Mouse (Mus musculus) embryonic facial prominence, embryonic 11.5 days (tissue): ENCODE results near the gene Olfr748. TPM values are rescaled to one million over a fixed set of nuclear protein-coding genes. Genes with fewer than 3 reads are reported as not detected.
"Not testable (repeated sequence)": the region's sequence is repeated elsewhere in the genome, so short reads cannot be mapped to it uniquely, and the experiment has no call there.

Experiments used
- ATAC-seq: fragments of 200-750 bp; cut with Nextera tagmentation; replicated peaks from 2 replicates; pipeline ENCODE4 v1.8.0; 2017; ENCODE audit warnings: low read depth; ENCODE audit not compliant: insufficient number of reproducible peaks, low FRiP score, low TSS enrichment
- DNase-seq: peaks from one replicate; pipeline ENCODE4 v3.0.0-alpha.2; 2015; ENCODE audit warnings: low spot score
- H3K27ac ChIP-seq: fragments of 300-500 bp; sonication (generic); replicated peaks from 2 replicates; pipeline ENCODE4 v1.5.1; 2014; ENCODE audit warnings: mild to moderate bottlenecking, low read depth, low read length, control low read depth
- H3K27me3 ChIP-seq: fragments of 300-500 bp; sonication (generic); 2 replicates; pipeline ENCODE4 v1.6.1; 2014; ENCODE audit warnings: mild to moderate bottlenecking, low read length, moderate library complexity, mixed read lengths; ENCODE audit not compliant: control insufficient read depth, insufficient read depth
- H3K36me3 ChIP-seq: fragments of 300-500 bp; sonication (generic); replicated peaks from 2 replicates; pipeline ENCODE4 v1.6.1; 2014; ENCODE audit warnings: low read depth, mild to moderate bottlenecking, low read length, moderate library complexity, mixed read lengths; ENCODE audit not compliant: control insufficient read depth, insufficient read depth
- H3K4me1 ChIP-seq: fragments of 300-500 bp; sonication (generic); 2 replicates; pipeline ENCODE4 v1.6.1; 2014; ENCODE audit warnings: low read length, mixed read lengths; ENCODE audit not compliant: control insufficient read depth, insufficient read depth
- H3K4me2 ChIP-seq: fragments of 300-500 bp; sonication (generic); 2 replicates; pipeline ENCODE4 v1.6.1; 2014; ENCODE audit warnings: low read depth, mild to moderate bottlenecking, control low read depth, low read length, moderate library complexity
- H3K4me3 ChIP-seq: fragments of 300-500 bp; sonication (generic); 2 replicates; pipeline ENCODE4 v1.5.1; 2014; ENCODE audit warnings: low read depth, low read length, control low read depth
- H3K9ac ChIP-seq: fragments of 300-500 bp; sonication (generic); replicated peaks from 2 replicates; pipeline ENCODE4 v1.6.1; 2014; ENCODE audit warnings: mild to moderate bottlenecking, control low read depth, low read length
- H3K9me3 ChIP-seq: fragments of 300-500 bp; sonication (generic); replicated peaks from 2 replicates; pipeline ENCODE4 v1.6.1; 2016; ENCODE audit warnings: mild to moderate bottlenecking, low read length, inconsistent platforms, mixed read lengths; ENCODE audit not compliant: control insufficient read depth
- WGBS: fragments of 180-500 bp; shearing (Covaris S2); extraction: QIAGEN DNeasy Blood & Tissue Kit; methylation state at CpG from one replicate; pipeline ENCODE4 v1.1.7; 2014; 5-methylcytosine and 5-hydroxymethylcytosine counted together
- polyA plus RNA-seq: library from polyadenylated mRNA; unstranded; fragments of >200 nt; fragmentation: Nextera tagmentation; extraction: Ambion mirVana; gene quantifications from 2 replicates; pipeline ENCODE4 v1.2.1, GENCODE M21; 2014

Olfr748 gene
- polyA plus RNA-seq = not detected in 2 replicates

GRCm38 (mm10) chr14:50707073-50707472 is at the start of gene Olfr748:
Gene Olfr748 (plus strand): TSS chr14:50707373.
- DNase-seq (no peak), ATAC-seq (no peak)
- Histone ChIP-seq H3K4me2 (no peak within 1 kb of the TSS), H3K27me3 (no peaks in the 10 kb centered on the region), H3K4me1 (no peaks in the 10 kb centered on the region), H3K4me3 (no peak within 1 kb of the TSS), H3K27ac (no peak within 1 kb of the TSS), H3K36me3 (no peaks in the 10 kb centered on the region), H3K9me3 (no peaks in the 10 kb centered on the region), H3K9ac (no peak within 1 kb of the TSS)
- 85% methylated on average over 1 of the region's 1 CpGs for WGBS

- no peaks in the 10 kb centered on the region for H3K27me3 ChIP-seq
- no peak within 1 kb of the TSS for H3K4me2 ChIP-seq
- DNase-seq (no peak), ATAC-seq (no peak)
- H3K9me3 ChIP-seq = no peaks in the 10 kb centered on the region
- H3K27ac ChIP-seq = no peak within 1 kb of the TSS
- H3K9ac ChIP-seq = no peak within 1 kb of the TSS
- no peak within 1 kb of the TSS for H3K4me3 ChIP-seq
- 93% methylated on average over 3 of the region's 3 CpGs for WGBS
- H3K4me1 ChIP-seq = no peaks in the 10 kb centered on the region
- no peaks in the 10 kb centered on the region for H3K36me3 ChIP-seq
Measured at GRCm38 (mm10) chr14:50693106-50693505, 14.1 kb upstream of the Olfr748 start, which contains the start of gene Olfr747. Gene Olfr747 (minus strand): TSS chr14:50693206.

- not testable (repeated sequence) for ATAC-seq, DNase-seq, H3K9ac ChIP-seq, H3K27ac ChIP-seq, H3K4me2 ChIP-seq, H3K27me3 ChIP-seq, H3K4me3 ChIP-seq, H3K9me3 ChIP-seq, H3K36me3 ChIP-seq, H3K4me1 ChIP-seq
- 87% methylated on average over 15 of the region's 15 CpGs for WGBS
Measured at GRCm38 (mm10) chr14:50719875-50720274, 12.7 kb downstream of the Olfr748 start.

GRCm38 (mm10) chr14:50722371-50722770 is 15.2 kb downstream of the Olfr748 start:
- not testable (repeated sequence) for H3K36me3 ChIP-seq, H3K27ac ChIP-seq, H3K4me1 ChIP-seq, H3K9me3 ChIP-seq, ATAC-seq, DNase-seq, H3K4me2 ChIP-seq, H3K4me3 ChIP-seq, H3K9ac ChIP-seq, H3K27me3 ChIP-seq
- WGBS = 77% methylated on average over 3 of the region's 4 CpGs

- Histone ChIP-seq H3K4me2 (no peak overlapping the region), H3K27ac (no peak overlapping the region), H3K4me1 (no peaks in the 10 kb centered on the region), H3K27me3 (no peaks in the 10 kb centered on the region), H3K9ac (no peak overlapping the region), H3K9me3 (no peaks in the 10 kb centered on the region), H3K4me3 (no peak overlapping the region), H3K36me3 (no peaks in the 10 kb centered on the region)
- no peak for DNase-seq
- ATAC-seq = no peak
- WGBS = 79% methylated on average over 2 of the region's 2 CpGs
Measured at GRCm38 (mm10) chr14:50740334-50740733, 33.2 kb downstream of the Olfr748 start.

- ATAC-seq (no peak), DNase-seq (no peak)
- 72% methylated on average over 2 of the region's 2 CpGs for WGBS
Measured at GRCm38 (mm10) chr14:50741584-50741983, 34.4 kb downstream of the Olfr748 start.

GRCm38 (mm10) chr14:50744994-50745393 is 37.8 kb downstream of the Olfr748 start, which contains the start of gene Olfr749:
Gene Olfr749 (minus strand): TSS chr14:50745094.
- Histone ChIP-seq H3K36me3 (no peaks in the 10 kb centered on the region), H3K4me2 (no peak within 1 kb of the TSS), H3K27ac (no peak within 1 kb of the TSS), H3K9me3 (no peaks in the 10 kb centered on the region), H3K9ac (no peak within 1 kb of the TSS), H3K27me3 (no peaks in the 10 kb centered on the region), H3K4me3 (no peak within 1 kb of the TSS), H3K4me1 (no peaks in the 10 kb centered on the region)
- DNase-seq = no peak
- no peak for ATAC-seq

More at GRCm38 (mm10) chr14:50741584-50741983, 34.4 kb downstream of the Olfr748 start:
- Histone ChIP-seq H3K27me3 (no peaks in the 10 kb centered on the region), H3K9ac (no peak overlapping the region), H3K4me2 (no peak overlapping the region), H3K36me3 (no peaks in the 10 kb centered on the region), H3K27ac (no peak overlapping the region), H3K4me3 (no peak overlapping the region), H3K9me3 (no peaks in the 10 kb centered on the region), H3K4me1 (no peaks in the 10 kb centered on the region)

- DNase-seq = no peak
- Histone ChIP-seq H3K4me1 (no peaks in the 10 kb centered on the region), H3K27me3 (no peaks in the 10 kb centered on the region), H3K9ac (no peak overlapping the region), H3K27ac (no peak overlapping the region), H3K4me2 (no peak overlapping the region), H3K36me3 (no peaks in the 10 kb centered on the region), H3K9me3 (no peaks in the 10 kb centered on the region), H3K4me3 (no peak overlapping the region)
- WGBS = 72% methylated on average over 5 of the region's 5 CpGs
- no peak for ATAC-seq
Measured at GRCm38 (mm10) chr14:50758416-50759085, 51.4 kb downstream of the Olfr748 start.
